Mouse (Mus musculus) liver, embryonic 14.5 days (tissue): ENCODE measurements around the gene Cypt14. TPM values are rescaled to one million over a fixed set of nuclear protein-coding genes. Genes with fewer than 3 reads are reported as not detected.
"Not testable (repeated sequence)": the region's sequence is repeated elsewhere in the genome, so short reads cannot be mapped to it uniquely, and the experiment has no call there.

ENCODE experiments used
- ATAC-seq: fragments of 200-750 bp; cut with Nextera tagmentation; 2 replicates; pipeline ENCODE4 v1.8.0; 2017; ENCODE audit warnings: moderate number of reproducible peaks, mild to moderate bottlenecking, moderate library complexity; ENCODE audit not compliant: insufficient read depth
- DNase-seq, 3 experiments: peaks; one replicate each; pipeline ENCODE4 v3.0.0-alpha.2; 2012 to 2013; ENCODE audit warnings: low read depth in 3 of 3, low spot score in 3 of 3
- H3K27ac ChIP-seq: fragments of 300-500 bp; sonication (generic); 2 replicates; pipeline ENCODE4 v1.5.1; 2014; ENCODE audit warnings: moderate library complexity, mild to moderate bottlenecking, control low read depth, inconsistent platforms
- H3K27me3 ChIP-seq: fragments of 300-500 bp; sonication (generic); 2 replicates; pipeline ENCODE4 v1.6.1; 2014; ENCODE audit warnings: mild to moderate bottlenecking, low read length, moderate library complexity; ENCODE audit not compliant: control insufficient read depth, insufficient read depth
- H3K36me3 ChIP-seq: fragments of 300-500 bp; sonication (generic); replicated peaks from 2 replicates; pipeline ENCODE4 v1.6.1; 2014; ENCODE audit warnings: low read depth; ENCODE audit not compliant: control insufficient read depth, insufficient read depth
- H3K4me1 ChIP-seq, 2 experiments: fragments of 200-500 bp in 1 of 2; fragments of 300-500 bp in 1 of 2; sonication (generic) in 1 of 2; replicated peaks; 2 replicates each; pipeline ENCODE4 v1.6.1; 2012 to 2014; ENCODE audit warnings: antibody characterized with exemption in 1 of 2, inconsistent platforms in 1 of 2, low read length in 1 of 2; ENCODE audit not compliant: control insufficient read depth in 2 of 2, insufficient read depth in 2 of 2
- H3K4me2 ChIP-seq: fragments of 300-500 bp; sonication (generic); 2 replicates; pipeline ENCODE4 v1.6.1; 2014; ENCODE audit warnings: low read depth, mild to moderate bottlenecking, control low read depth, moderate library complexity
- H3K4me3 ChIP-seq, 2 experiments: fragments of 200-500 bp in 1 of 2; fragments of 300-500 bp in 1 of 2; sonication (generic) in 1 of 2; 2 replicates each; pipeline ENCODE4 v1.5.1; 2012 to 2014; ENCODE audit warnings: low read depth in 2 of 2, low read length in 2 of 2, mild to moderate bottlenecking in 2 of 2, control low read depth in 1 of 2, inconsistent platforms in 1 of 2, moderate library complexity in 1 of 2; ENCODE audit not compliant: insufficient read depth in 1 of 2
- H3K9ac ChIP-seq: fragments of 300-500 bp; sonication (generic); replicated peaks from 2 replicates; pipeline ENCODE4 v1.6.1; 2014; ENCODE audit warnings: mild to moderate bottlenecking, control low read depth, moderate library complexity
- H3K9me3 ChIP-seq: fragments of 300-500 bp; sonication (generic); 2 replicates; pipeline ENCODE4 v1.6.1; 2016; ENCODE audit warnings: low read length, mixed read lengths; ENCODE audit not compliant: control insufficient read depth
- WGBS: fragments of 180-500 bp; shearing (Covaris S2); extraction: QIAGEN DNeasy Blood & Tissue Kit; methylation state at CpG from one replicate; pipeline ENCODE4 v1.1.7; 2014; ENCODE audit not compliant: insufficient replicate concordance; 5-methylcytosine and 5-hydroxymethylcytosine counted together
- polyA plus RNA-seq, 2 experiments: library from polyadenylated mRNA; depleted of rRNA in 1 of 2; stranded (reverse) in 1 of 2; unstranded in 1 of 2; fragments of >200 nt; fragmentation: Nextera tagmentation in 1 of 2; extraction: Ambion mirVana in 1 of 2; gene quantifications; 2 replicates each; pipeline versions ENCODE4 v1.2.1 to v1.2.3; 2012 to 2014

The Cypt14 gene
- polyA plus RNA-seq (2012; rRNA removed) (not detected in 2 replicates), polyA plus RNA-seq (2014; fragmentation: Nextera tagmentation; extraction: Ambion mirVana) (not detected in 2 replicates)

- H3K27ac ChIP-seq, ATAC-seq, H3K4me2 ChIP-seq, DNase-seq, H3K4me3 ChIP-seq, H3K27me3 ChIP-seq, H3K9me3 ChIP-seq, H3K4me1 ChIP-seq, H3K9ac ChIP-seq, H3K36me3 ChIP-seq: not testable (repeated sequence)
- WGBS = 48% methylated on average over 2 of the region's 2 CpGs
Measured at GRCm38 (mm10) chrX:39863504-39863903, at the start of gene Cypt14. Cypt14 (minus strand) TSS chrX:39863604.
